In the genomic region with DNA sequence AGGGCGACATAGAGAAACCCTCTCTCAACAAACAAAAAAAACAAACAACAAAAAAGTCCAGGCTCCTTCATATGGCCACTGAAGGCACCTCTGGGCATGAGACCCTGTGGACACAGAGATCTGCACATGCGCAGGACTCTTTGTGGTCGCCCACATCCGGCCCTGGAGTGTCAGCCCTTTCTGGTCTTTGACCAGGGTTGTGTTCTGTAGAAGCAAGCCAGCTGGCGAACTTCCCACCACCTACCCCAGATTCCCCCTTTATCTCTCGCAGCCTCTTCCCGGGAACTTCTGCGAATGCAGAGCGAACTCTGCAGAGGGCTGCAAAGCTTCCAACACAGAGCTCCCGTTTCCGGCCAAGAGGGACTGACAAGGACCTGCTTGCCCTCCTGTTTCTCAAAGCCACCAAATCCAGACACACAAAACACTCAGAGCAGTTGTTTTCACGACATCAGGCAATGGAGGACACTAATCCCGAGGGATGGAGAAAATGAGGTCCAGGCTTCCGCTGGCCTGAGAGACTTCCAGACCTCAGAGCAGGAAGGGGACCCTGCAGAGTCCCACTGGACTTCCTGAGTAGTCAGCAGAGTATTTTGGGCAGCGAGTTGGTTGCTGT, we compare ENCODE assay signal across 10 mouse cellular contexts. TPM values are rescaled to one million over a fixed set of nuclear protein-coding genes. Genes with fewer than 3 reads are reported as not detected.
DNase-seq lines count a peak whose midpoint lies in the region; ATAC-seq lines count a peak whose summit lies in the region.
"Had no signal": no experiment of that assay in that cellular context is flagged by ENCODE, and none has a peak within 500 bp of the region (broad histone marks: within the 10 kb centered on the region; RNA-seq: fewer than 3 reads in every experiment).

No protein-coding gene starts in this region.

- H3K36me3 ChIP-seq in midbrain, embryonic 14.5 days (ENCODE audit: control insufficient read depth, insufficient read depth, low read length) = no peaks in the 10 kb centered on the region
- no peaks in the 10 kb centered on the region for H3K36me3 ChIP-seq in midbrain, embryonic 10.5 days
- no peaks in the 10 kb centered on the region for H3K36me3 ChIP-seq in forebrain, embryonic 11.5 days (ENCODE audit: control insufficient read depth, insufficient read depth, low read length)
- H3K36me3 ChIP-seq: neural tube, embryonic 13.5 days had no signal

- 69% methylated on average over 15 of the region's 15 CpGs for WGBS in midbrain, embryonic 14.5 days
- 63% methylated on average over 15 of the region's 15 CpGs for WGBS in midbrain, embryonic 10.5 days
- 69% methylated on average over 15 of the region's 15 CpGs for WGBS in forebrain, embryonic 11.5 days

- no peak overlapping the region for H3K9ac ChIP-seq in midbrain, embryonic 14.5 days (replicated peaks; ENCODE audit: low read length)
- H3K9ac ChIP-seq in forebrain, embryonic 11.5 days (ENCODE audit: low read length) = no peak overlapping the region
- H3K9ac ChIP-seq: neural tube, embryonic 13.5 days had no signal

- DNase-seq in midbrain, embryonic 14.5 days = peak; percentile 28
- no peak for DNase-seq in midbrain, embryonic 10.5 days (ENCODE audit: low spot score)
- DNase-seq in gastrocnemius, adult 18-20 months (ENCODE audit: low spot score) = peak; percentile 58
- peak; percentile 27 to 36 for DNase-seq in layer of hippocampus, postnatal 36 days
- peak; percentile 81 for DNase-seq in testis, postnatal 10 days (ENCODE audit: low spot score)
- DNase-seq in forebrain, embryonic 11.5 days (ENCODE audit: low spot score) = no peak

- H3K4me2 ChIP-seq in midbrain, embryonic 14.5 days (ENCODE audit: low read length) = no peak overlapping the region
- H3K4me2 ChIP-seq in forebrain, embryonic 11.5 days (ENCODE audit: low read depth, low read length, severe bottlenecking) = no peak overlapping the region
- H3K4me2 ChIP-seq: neural tube, embryonic 13.5 days had no signal

- no peak overlapping the region for H3K4me3 ChIP-seq in midbrain, embryonic 14.5 days (replicated peaks; ENCODE audit: low read depth, low read length)
- no peak overlapping the region for H3K4me3 ChIP-seq in midbrain, embryonic 10.5 days
- H3K4me3 ChIP-seq in forebrain, embryonic 11.5 days (ENCODE audit: low read depth, low read length) = no peak overlapping the region
- H3K4me3 ChIP-seq: erythroblast, embryonic 14.5 days; neural tube, embryonic 13.5 days had no signal

- no peaks in the 10 kb centered on the region for H3K27me3 ChIP-seq in midbrain, embryonic 14.5 days (ENCODE audit: control insufficient read depth, insufficient read depth, low read length)
- H3K27me3 ChIP-seq in midbrain, embryonic 10.5 days (ENCODE audit: low read depth, poor library complexity, severe bottlenecking) = no peaks in the 10 kb centered on the region
- no peaks in the 10 kb centered on the region for H3K27me3 ChIP-seq in forebrain, embryonic 11.5 days (ENCODE audit: control insufficient read depth, insufficient read depth, low read length)
- H3K27me3 ChIP-seq: neural tube, embryonic 13.5 days had no signal

- H3K9me3 ChIP-seq in midbrain, embryonic 14.5 days (ENCODE audit: control insufficient read depth, low read length) = no peaks in the 10 kb centered on the region
- H3K9me3 ChIP-seq in midbrain, embryonic 10.5 days (replicated peaks) = no peaks in the 10 kb centered on the region
- no peaks in the 10 kb centered on the region for H3K9me3 ChIP-seq in forebrain, embryonic 11.5 days (ENCODE audit: control insufficient read depth, low read length)
- H3K9me3 ChIP-seq: neural tube, embryonic 13.5 days had no signal

- ATAC-seq in midbrain, embryonic 14.5 days (ENCODE audit: low FRiP score, low TSS enrichment) = no peak
- ATAC-seq in hematopoietic stem cell, adult 5-6 weeks (replicated peaks in 1 of 2; ENCODE audit: insufficient read depth in 1 of 2, low FRiP score in 2 of 2, low TSS enrichment in 1 of 2, low read depth in 1 of 2, poor library complexity in 2 of 2, severe bottlenecking in 2 of 2) = peak; percentile 87 to 89
- ATAC-seq in megakaryocyte progenitor cell, adult 5-6 weeks (replicated peaks; ENCODE audit: poor library complexity) = peak; percentile 82
- ATAC-seq in forebrain, embryonic 11.5 days (replicated peaks; ENCODE audit: low FRiP score) = no peak

- H3K4me1 ChIP-seq in midbrain, embryonic 14.5 days (ENCODE audit: control insufficient read depth, insufficient read depth, low read length) = no peaks in the 10 kb centered on the region
- peaks cover 10% of the 10 kb centered on the region; the same call in 1 of the 2 replicates for H3K4me1 ChIP-seq in midbrain, embryonic 10.5 days
- no peaks in the 10 kb centered on the region for H3K4me1 ChIP-seq in forebrain, embryonic 11.5 days (replicated peaks; ENCODE audit: control insufficient read depth, insufficient read depth, low read length)
- H3K4me1 ChIP-seq: neural tube, embryonic 13.5 days had no signal

- no peak overlapping the region for H3K27ac ChIP-seq in midbrain, embryonic 14.5 days (replicated peaks; ENCODE audit: low read depth, low read length)
- no peak overlapping the region for H3K27ac ChIP-seq in midbrain, embryonic 10.5 days (replicated peaks)
- no peak overlapping the region for H3K27ac ChIP-seq in forebrain, embryonic 11.5 days (ENCODE audit: low read depth, low read length)
- H3K27ac ChIP-seq: neural tube, embryonic 13.5 days had no signal

RNA-seq across cellular contexts. Expression of gene Wdr86, which starts 8.7 kb away (rescaled TPM):
- 2.0 and 5.6 TPM in 2 replicates for polyA plus RNA-seq in midbrain, embryonic 14.5 days (2014; fragmentation: Nextera tagmentation; extraction: Ambion mirVana)
- 13.9 and 15.2 TPM in 2 replicates for polyA plus RNA-seq in midbrain, embryonic 10.5 days (2016; fragmentation: Nextera tagmentation; extraction: Ambion mirVana)
- total RNA-seq in gastrocnemius, adult 18-20 months (2021) = not detected
- total RNA-seq in hematopoietic stem cell, adult 5-6 weeks (2017) = 0.30 and 1.5 TPM in 2 replicates
- total RNA-seq in layer of hippocampus, postnatal 36 days (2021) = 1 to 10 TPM in 1 of 2 experiments, under 1 TPM in 1; 0.22 to 1.5 TPM
- 0.07 and 0.64 TPM in 2 replicates for total RNA-seq in megakaryocyte progenitor cell, adult 5-6 weeks (2015)
- total RNA-seq in megakaryocyte progenitor cell, adult 5-6 weeks (2017) = 0.95 TPM in 1 of 2 replicates, not detected in the other
- 13.6 and 16.1 TPM in 2 replicates for polyA plus RNA-seq in forebrain, embryonic 11.5 days (2014; fragmentation: Nextera tagmentation; extraction: Ambion mirVana)
- polyA plus RNA-seq: erythroblast, embryonic 14.5 days had no signal

RNA-seq across cellular contexts. Expression of gene Crygn, which starts 18.6 kb away (rescaled TPM):
- 1.6 TPM in 1 of 2 replicates, not detected in the other for polyA plus RNA-seq in midbrain, embryonic 14.5 days (2014; fragmentation: Nextera tagmentation; extraction: Ambion mirVana)
- polyA plus RNA-seq in midbrain, embryonic 10.5 days (2016; fragmentation: Nextera tagmentation; extraction: Ambion mirVana) = 1.1 TPM in 1 of 2 replicates, not detected in the other
- total RNA-seq in gastrocnemius, adult 18-20 months (2021) = not detected
- 22.8 TPM in 1 of 2 replicates, not detected in the other for total RNA-seq in hematopoietic stem cell, adult 5-6 weeks (2017)
- total RNA-seq in layer of hippocampus, postnatal 36 days (2021) = under 1 TPM; 0.53 to 0.95 TPM
- not detected in 2 replicates for total RNA-seq in megakaryocyte progenitor cell, adult 5-6 weeks (2015)
- not detected in 2 replicates for total RNA-seq in megakaryocyte progenitor cell, adult 5-6 weeks (2017)
- polyA plus RNA-seq in forebrain, embryonic 11.5 days (2014; fragmentation: Nextera tagmentation; extraction: Ambion mirVana) = not detected in 2 replicates
- polyA plus RNA-seq: erythroblast, embryonic 14.5 days had no signal

RNA-seq across cellular contexts. Expression of gene Nub1, which starts 53.9 kb away (rescaled TPM):
- 42.3 and 54.1 TPM in 2 replicates for polyA plus RNA-seq in midbrain, embryonic 14.5 days (2014; fragmentation: Nextera tagmentation; extraction: Ambion mirVana)
- polyA plus RNA-seq in midbrain, embryonic 10.5 days (2016; fragmentation: Nextera tagmentation; extraction: Ambion mirVana) = 27.2 and 29.3 TPM in 2 replicates
- total RNA-seq in gastrocnemius, adult 18-20 months (2021) = 10 to 100 TPM; 31.1 to 33.2 TPM
- total RNA-seq in hematopoietic stem cell, adult 5-6 weeks (2017) = 69.7 and 75.7 TPM in 2 replicates
- total RNA-seq in layer of hippocampus, postnatal 36 days (2021) = 10 to 100 TPM; 63.3 to 65.9 TPM
- total RNA-seq in megakaryocyte progenitor cell, adult 5-6 weeks (2015) = 21.6 and 26.5 TPM in 2 replicates
- 33.2 and 40.2 TPM in 2 replicates for total RNA-seq in megakaryocyte progenitor cell, adult 5-6 weeks (2017)
- polyA plus RNA-seq in forebrain, embryonic 11.5 days (2014; fragmentation: Nextera tagmentation; extraction: Ambion mirVana) = 33.9 and 34.0 TPM in 2 replicates

Comparison
In these comparisons a context has a peak if more than half of its experiments do, and no peak if none do; other contexts are left out.
1. DNase-seq: peak in midbrain, embryonic 14.5 days (single experiment), gastrocnemius, adult 18-20 months (single experiment), layer of hippocampus, postnatal 36 days (2 of 2) and testis, postnatal 10 days (single experiment); none in midbrain, embryonic 10.5 days (single experiment) and forebrain, embryonic 11.5 days (single experiment).
2. ATAC-seq: peak in hematopoietic stem cell, adult 5-6 weeks (2 of 2) and megakaryocyte progenitor cell, adult 5-6 weeks (single experiment); none in midbrain, embryonic 14.5 days (single experiment) and forebrain, embryonic 11.5 days (single experiment).